In genomic region chr8:41547730-41548368, GRCm38 (mm10) we compare ENCODE assay signal across 30 mouse cellular contexts.
DNase-seq lines count a peak whose midpoint lies in the region; ATAC-seq lines count a peak whose summit lies in the region.
"Had no signal": no experiment of that assay in that cellular context is flagged by ENCODE, and none has a peak within 500 bp of the region (broad histone marks: within the 10 kb centered on the region; RNA-seq: fewer than 3 reads in every experiment).

No protein-coding gene starts in this region.

- no peak overlapping the region for H3K4me2 ChIP-seq in embryonic facial prominence, embryonic 14.5 days (ENCODE audit: low read depth, low read length)
- H3K4me2 ChIP-seq in limb, embryonic 11.5 days (ENCODE audit: low read depth, severe bottlenecking): no peak overlapping the region
- H3K4me2 ChIP-seq in forebrain, embryonic 16.5 days (ENCODE audit: low read length): no peak overlapping the region
- H3K4me2 ChIP-seq: heart, embryonic 12.5 days; hindbrain, embryonic 14.5 days; lung, embryonic 15.5 days; midbrain, embryonic 13.5 days; neural tube, embryonic 13.5 days had no signal

- no peak overlapping the region for H3K9ac ChIP-seq in embryonic facial prominence, embryonic 14.5 days (ENCODE audit: low read depth, low read length)
- H3K9ac ChIP-seq in limb, embryonic 11.5 days (ENCODE audit: low read length): no peak overlapping the region
- no peak overlapping the region for H3K9ac ChIP-seq in forebrain, embryonic 16.5 days (replicated peaks; ENCODE audit: low read depth, low read length)
- H3K9ac ChIP-seq: heart, embryonic 12.5 days; hindbrain, embryonic 14.5 days; lung, embryonic 15.5 days; midbrain, embryonic 13.5 days; neural tube, embryonic 13.5 days had no signal

- H3K4me1 ChIP-seq in embryonic facial prominence, embryonic 14.5 days (ENCODE audit: control insufficient read depth, insufficient read depth, low read length): peaks cover 14% of the 10 kb centered on the region
- H3K4me1 ChIP-seq in limb, embryonic 11.5 days (ENCODE audit: control insufficient read depth, insufficient read depth, low read length): peaks cover 25% of the 10 kb centered on the region
- peaks cover 4% of the 10 kb centered on the region for H3K4me1 ChIP-seq in forebrain, embryonic 16.5 days (replicated peaks; ENCODE audit: control insufficient read depth, insufficient read depth, low read length)
- H3K4me1 ChIP-seq: heart, embryonic 12.5 days; megakaryocyte, embryonic 14.5 days; midbrain, embryonic 13.5 days had no signal

- H3K27me3 ChIP-seq in embryonic facial prominence, embryonic 14.5 days (replicated peaks; ENCODE audit: control insufficient read depth, insufficient read depth, low read length): no peaks in the 10 kb centered on the region
- no peaks in the 10 kb centered on the region for H3K27me3 ChIP-seq in limb, embryonic 11.5 days (ENCODE audit: control insufficient read depth, insufficient read depth, low read length)
- no peaks in the 10 kb centered on the region for H3K27me3 ChIP-seq in forebrain, embryonic 16.5 days (replicated peaks; ENCODE audit: control insufficient read depth, insufficient read depth, low read length)
- H3K27me3 ChIP-seq: heart, embryonic 12.5 days; lung, embryonic 15.5 days; megakaryocyte, embryonic 14.5 days; midbrain, embryonic 13.5 days; neural tube, embryonic 13.5 days had no signal

- no peak overlapping the region for H3K4me3 ChIP-seq in embryonic facial prominence, embryonic 14.5 days (ENCODE audit: low read depth, low read length)
- H3K4me3 ChIP-seq in limb, embryonic 11.5 days (ENCODE audit: low read depth, low read length): no peak overlapping the region
- no peak overlapping the region for H3K4me3 ChIP-seq in forebrain, embryonic 16.5 days (replicated peaks; ENCODE audit: low read length)
- H3K4me3 ChIP-seq: gastrocnemius, adult 2 months; heart, embryonic 12.5 days; lung, embryonic 15.5 days; megakaryocyte, embryonic 14.5 days; midbrain, embryonic 13.5 days; neural tube, embryonic 13.5 days had no signal

- WGBS in embryonic facial prominence, embryonic 14.5 days: 34% methylated on average over 7 of the region's 7 CpGs
- 19% methylated on average over 7 of the region's 7 CpGs for WGBS in limb, embryonic 11.5 days
- WGBS in forebrain, embryonic 16.5 days: 89% methylated on average over 7 of the region's 7 CpGs

- DNase-seq in embryo, embryonic 9.5 days (ENCODE audit: extremely low spot score): peak; percentile 6
- DNase-seq in embryonic facial prominence, embryonic 14.5 days (ENCODE audit: low spot score): peak; percentile 84
- peak; percentile 52 for DNase-seq in limb, embryonic 11.5 days (ENCODE audit: low spot score)
- no peak for DNase-seq in testis, postnatal 14 days (ENCODE audit: low spot score)
- no peak for DNase-seq in ovary, postnatal 14 days (ENCODE audit: low spot score)
- DNase-seq: adrenal gland, postnatal 14 days; cerebellum, adult 11 months; cerebellum, adult 9-10 months; gastrocnemius, adult 2 months; gastrocnemius, postnatal 36 days; heart, adult 18-20 months; kidney, adult 11 months; kidney, postnatal 14 days; layer of hippocampus, adult 9-11 months; lung, postnatal 4 days; retina, postnatal 1 day; spleen, adult 18-20 months; thymus, adult 18-20 months; thymus, postnatal 36 days had no signal

- peak; percentile 70; the same call in 1 of the 2 replicates for ATAC-seq in embryonic facial prominence, embryonic 14.5 days (ENCODE audit: low read depth)
- ATAC-seq in limb, embryonic 11.5 days (ENCODE audit: insufficient number of reproducible peaks, low FRiP score, low TSS enrichment, low read depth): peak; percentile 73
- ATAC-seq in megakaryocyte-erythroid progenitor cell, adult 5-6 weeks (replicated peaks; ENCODE audit: low FRiP score, low TSS enrichment, poor library complexity, severe bottlenecking): no peak
- no peak for ATAC-seq in forebrain, embryonic 16.5 days
- ATAC-seq: CD4-positive, CD25-positive, alpha-beta regulatory T cell, adult 4 months; forebrain, embryonic 14.5 days; inflammation-experienced regulatory T-cells, adult 6 months; midbrain, embryonic 13.5 days had no signal

- H3K9me3 ChIP-seq in embryonic facial prominence, embryonic 14.5 days (ENCODE audit: control insufficient read depth, low read length): 0 out of 2 replicates have a peak, but pooled peaks cover 3% of the 10 kb centered on the region
- no peaks in the 10 kb centered on the region for H3K9me3 ChIP-seq in limb, embryonic 11.5 days (ENCODE audit: control insufficient read depth, low read length)
- no peaks in the 10 kb centered on the region for H3K9me3 ChIP-seq in forebrain, embryonic 16.5 days (ENCODE audit: control insufficient read depth, low read length)
- H3K9me3 ChIP-seq: heart, embryonic 12.5 days; lung, embryonic 15.5 days; midbrain, embryonic 13.5 days; neural tube, embryonic 13.5 days had no signal

- H3K27ac ChIP-seq in embryonic facial prominence, embryonic 14.5 days (replicated peaks; ENCODE audit: low read depth, low read length): no peak overlapping the region
- no peak overlapping the region for H3K27ac ChIP-seq in limb, embryonic 11.5 days (replicated peaks; ENCODE audit: low read depth, low read length)
- H3K27ac ChIP-seq in forebrain, embryonic 16.5 days (ENCODE audit: low read length): no peak overlapping the region
- H3K27ac ChIP-seq: gastrocnemius, adult 2 months; hindbrain, embryonic 14.5 days; lung, embryonic 15.5 days; midbrain, embryonic 13.5 days; neural tube, embryonic 13.5 days had no signal

- no peaks in the 10 kb centered on the region for H3K36me3 ChIP-seq in embryonic facial prominence, embryonic 14.5 days (ENCODE audit: control insufficient read depth, insufficient read depth, low read length)
- H3K36me3 ChIP-seq in limb, embryonic 11.5 days (ENCODE audit: control insufficient read depth, insufficient read depth, low read length): no peaks in the 10 kb centered on the region
- H3K36me3 ChIP-seq in forebrain, embryonic 16.5 days (ENCODE audit: control insufficient read depth, insufficient read depth): no peaks in the 10 kb centered on the region
- H3K36me3 ChIP-seq: heart, embryonic 12.5 days; lung, embryonic 15.5 days; midbrain, embryonic 13.5 days; neural tube, embryonic 13.5 days had no signal

Comparison
In these comparisons a context has a peak if more than half of its experiments do, and no peak if none do; other contexts are left out.
1. DNase-seq: peak in embryo, embryonic 9.5 days (single experiment), embryonic facial prominence, embryonic 14.5 days (single experiment) and limb, embryonic 11.5 days (single experiment); none in testis, postnatal 14 days (single experiment) and ovary, postnatal 14 days (single experiment).
2. ATAC-seq: peak in embryonic facial prominence, embryonic 14.5 days (single experiment) and limb, embryonic 11.5 days (single experiment); none in megakaryocyte-erythroid progenitor cell, adult 5-6 weeks (single experiment) and forebrain, embryonic 16.5 days (single experiment).